Mouse (Mus musculus): ENCODE data around the gene Rhot2. TPM values are rescaled to one million over a fixed set of nuclear protein-coding genes. Genes with fewer than 3 reads are reported as not detected.

The Rhot2 gene
- polyA plus RNA-seq, 1 experiment: 33.9 TPM

- Histone ChIP-seq H3K36me3 (ENCODE audit: control insufficient read depth, insufficient read depth) (peaks cover 17% of the 10 kb centered on the region), H3K79me2 (ENCODE audit: control insufficient read depth, insufficient read depth) (peaks cover 6% of the 10 kb centered on the region), H3K79me3 (ENCODE audit: low read depth) (no peaks in the 10 kb centered on the region), H3ac (ENCODE audit: control insufficient read depth, insufficient read length, low read depth) (no peak overlapping the region), H3K4me3 (ENCODE audit: insufficient read depth, poor library complexity, severe bottlenecking) (no peak overlapping the region), H3K27me3 (ENCODE audit: control insufficient read depth, insufficient read depth, insufficient read length) (no peaks in the 10 kb centered on the region)
- TF ChIP-seq MAX (IDR thresholded peaks at IDR 0.05) (no peak), MYOD1 (IDR thresholded peaks at IDR 0.05; ENCODE audit: control insufficient read depth, insufficient read length, low read depth) (no peak), CTCF (IDR thresholded peaks at IDR 0.05; ENCODE audit: control insufficient read depth, insufficient read depth, insufficient read length) (no peak), FOSL1 (IDR thresholded peaks at IDR 0.05; ENCODE audit: insufficient read depth, low read length, poor library complexity, severe bottlenecking) (no peak), MYOG (IDR thresholded peaks at IDR 0.05; ENCODE audit: control insufficient read depth, extremely low read depth, insufficient read length) (no peak), USF1 (IDR thresholded peaks at IDR 0.05; ENCODE audit: low read depth) (no peak)
Measured at GRCm38 (mm10) chr17:25880913-25881641, 36.4 kb upstream of the Rhot2 start.

- TF ChIP-seq CTCF (IDR thresholded peaks at IDR 0.05; ENCODE audit: control insufficient read depth, insufficient read depth, insufficient read length): no peak
- TF ChIP-seq FOSL1 (IDR thresholded peaks at IDR 0.05; ENCODE audit: insufficient read depth, low read length, poor library complexity, severe bottlenecking): no peak
- TF ChIP-seq MYOD1 (IDR thresholded peaks at IDR 0.05; ENCODE audit: control insufficient read depth, insufficient read length, low read depth): no peak
- no peak for TF ChIP-seq USF1 (IDR thresholded peaks at IDR 0.05; ENCODE audit: low read depth)
- TF ChIP-seq CEBPB (IDR thresholded peaks at IDR 0.05; ENCODE audit: low read depth): no peak
- no peaks in the 10 kb centered on the region for H3K79me3 ChIP-seq (ENCODE audit: low read depth)
- H3ac ChIP-seq (ENCODE audit: control insufficient read depth, insufficient read length, low read depth): no peak within 1 kb of the TSS
- H3K36me3 ChIP-seq (ENCODE audit: control insufficient read depth, insufficient read depth): peaks cover 17% of the 10 kb centered on the region
- H3K27me3 ChIP-seq (ENCODE audit: control insufficient read depth, insufficient read depth, insufficient read length): no peaks in the 10 kb centered on the region
- peaks cover 8% of the 10 kb centered on the region for H3K79me2 ChIP-seq (ENCODE audit: control insufficient read depth, insufficient read depth)
- no peak within 1 kb of the TSS for H3K4me3 ChIP-seq (ENCODE audit: insufficient read depth, poor library complexity, severe bottlenecking)
Measured at GRCm38 (mm10) chr17:25880196-25880910, 35.7 kb upstream of the Rhot2 start, which contains the start of gene Wfikkn1. Gene Wfikkn1, minus strand, starts transcription at chr17:25880858.

- no peak overlapping the region for H3K4me3 ChIP-seq (ENCODE audit: insufficient read depth, poor library complexity, severe bottlenecking)
- no peak for TF ChIP-seq CTCF (IDR thresholded peaks at IDR 0.05; ENCODE audit: control insufficient read depth, insufficient read depth, insufficient read length)
- TF ChIP-seq MAX (IDR thresholded peaks at IDR 0.05): no peak
- no peak for TF ChIP-seq USF1 (IDR thresholded peaks at IDR 0.05; ENCODE audit: low read depth)
- no peak for TF ChIP-seq CEBPB (IDR thresholded peaks at IDR 0.05; ENCODE audit: low read depth)
- TF ChIP-seq MYOG (IDR thresholded peaks at IDR 0.05; ENCODE audit: control insufficient read depth, extremely low read depth, insufficient read length): no peak
- TF ChIP-seq MYOD1 (IDR thresholded peaks at IDR 0.05; ENCODE audit: control insufficient read depth, insufficient read length, low read depth): no peak
- no peak for TF ChIP-seq FOSL1 (IDR thresholded peaks at IDR 0.05; ENCODE audit: insufficient read depth, low read length, poor library complexity, severe bottlenecking)
- no peaks in the 10 kb centered on the region for H3K79me3 ChIP-seq (ENCODE audit: low read depth)
- peaks cover 8% of the 10 kb centered on the region for H3K79me2 ChIP-seq (ENCODE audit: control insufficient read depth, insufficient read depth)
- H3K27me3 ChIP-seq (ENCODE audit: control insufficient read depth, insufficient read depth, insufficient read length): no peaks in the 10 kb centered on the region
- peaks cover 17% of the 10 kb centered on the region for H3K36me3 ChIP-seq (ENCODE audit: control insufficient read depth, insufficient read depth)
- no peak overlapping the region for H3ac ChIP-seq (ENCODE audit: control insufficient read depth, insufficient read length, low read depth)
Measured at GRCm38 (mm10) chr17:25879750-25880149, 35.1 kb upstream of the Rhot2 start.

GRCm38 (mm10) chr17:25879261-25879660, 34.6 kb upstream of the Rhot2 start:
- H3K36me3 ChIP-seq (ENCODE audit: control insufficient read depth, insufficient read depth): peaks cover 17% of the 10 kb centered on the region
- H3K27me3 ChIP-seq (ENCODE audit: control insufficient read depth, insufficient read depth, insufficient read length): no peaks in the 10 kb centered on the region
- TF ChIP-seq MAX (IDR thresholded peaks at IDR 0.05) (no peak), CTCF (IDR thresholded peaks at IDR 0.05; ENCODE audit: control insufficient read depth, insufficient read depth, insufficient read length) (peak; percentile 38)
- peaks cover 8% of the 10 kb centered on the region for H3K79me2 ChIP-seq (ENCODE audit: control insufficient read depth, insufficient read depth)
- H3ac ChIP-seq (ENCODE audit: control insufficient read depth, insufficient read length, low read depth): no peak overlapping the region
- H3K4me3 ChIP-seq (ENCODE audit: insufficient read depth, poor library complexity, severe bottlenecking): no peak overlapping the region
- no peaks in the 10 kb centered on the region for H3K79me3 ChIP-seq (ENCODE audit: low read depth)

GRCm38 (mm10) chr17:25878611-25879180, 34.0 kb upstream of the Rhot2 start:
- TF ChIP-seq CEBPB (IDR thresholded peaks at IDR 0.05; ENCODE audit: low read depth) (no peak), MYOG (IDR thresholded peaks at IDR 0.05; ENCODE audit: control insufficient read depth, extremely low read depth, insufficient read length) (no peak), CTCF (IDR thresholded peaks at IDR 0.05; ENCODE audit: control insufficient read depth, insufficient read depth, insufficient read length) (no peak), MAX (IDR thresholded peaks at IDR 0.05) (no peak), MYOD1 (IDR thresholded peaks at IDR 0.05; ENCODE audit: control insufficient read depth, insufficient read length, low read depth) (no peak), USF1 (IDR thresholded peaks at IDR 0.05; ENCODE audit: low read depth) (no peak), FOSL1 (IDR thresholded peaks at IDR 0.05; ENCODE audit: insufficient read depth, low read length, poor library complexity, severe bottlenecking) (no peak)
- H3K27me3 ChIP-seq (ENCODE audit: control insufficient read depth, insufficient read depth, insufficient read length): no peaks in the 10 kb centered on the region
- H3K4me3 ChIP-seq (ENCODE audit: insufficient read depth, poor library complexity, severe bottlenecking): no peak overlapping the region
- no peaks in the 10 kb centered on the region for H3K79me3 ChIP-seq (ENCODE audit: low read depth)
- H3K79me2 ChIP-seq (ENCODE audit: control insufficient read depth, insufficient read depth): peaks cover 8% of the 10 kb centered on the region
- no peak overlapping the region for H3ac ChIP-seq (ENCODE audit: control insufficient read depth, insufficient read length, low read depth)
- H3K36me3 ChIP-seq (ENCODE audit: control insufficient read depth, insufficient read depth): peaks cover 14% of the 10 kb centered on the region
